Mouse (Mus musculus): Measurements from ENCODE around the gene Riox2. TPM values are rescaled to one million over a fixed set of nuclear protein-coding genes. Genes with fewer than 3 reads are reported as not detected.

Riox2 gene
- polyA plus RNA-seq, 1 experiment = not detected

DNA sequence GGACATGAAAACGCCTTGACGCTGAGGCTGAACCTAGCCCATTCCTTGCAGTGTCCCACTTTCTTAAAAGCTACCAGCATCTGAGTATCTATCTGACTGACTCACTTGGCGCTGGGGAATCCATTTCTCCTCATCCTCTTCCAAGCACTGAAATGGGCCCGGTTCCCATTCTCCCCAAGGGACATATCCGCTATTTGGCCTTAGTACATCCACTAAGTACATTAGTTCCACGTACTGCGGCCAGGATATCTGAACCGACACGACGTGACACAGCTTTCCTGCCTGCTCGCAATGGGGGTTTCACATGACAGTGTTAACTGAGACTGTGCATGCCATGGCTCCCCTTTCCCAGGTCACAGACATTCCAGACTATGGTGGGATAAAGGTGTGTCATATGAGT lies 62.8 kb downstream of the Riox2 start:
- TF ChIP-seq CTCF (IDR thresholded peaks at IDR 0.05; ENCODE audit: insufficient read depth, low read depth, low read length) = no peak
- no peak for TF ChIP-seq POLR2A (IDR thresholded peaks at IDR 0.05; ENCODE audit: insufficient read depth, low read depth, low read length)
- WGBS = 96% methylated on average over 11 of the region's 11 CpGs
- no peaks in the 10 kb centered on the region for H3K4me1 ChIP-seq (ENCODE audit: control insufficient read depth, insufficient read depth, low read length)

DNA sequence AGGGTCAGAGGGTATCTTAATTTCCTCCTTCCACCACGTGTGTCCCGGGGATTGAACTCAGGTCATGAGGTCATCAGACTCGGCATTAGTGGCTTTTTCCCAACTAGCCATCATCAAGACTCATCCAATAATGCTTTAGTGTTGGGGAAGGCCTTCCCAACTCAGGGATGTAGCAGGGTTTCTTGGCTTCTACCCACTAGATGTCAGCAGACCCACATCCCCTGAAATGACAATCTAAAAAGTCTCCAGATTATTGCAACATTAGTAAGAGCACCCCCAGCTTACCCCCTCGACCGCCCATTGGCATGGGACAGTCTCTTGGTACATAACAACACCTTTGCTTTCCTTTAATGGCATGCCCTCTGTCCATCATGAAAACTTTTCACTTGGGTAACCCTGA lies 64.1 kb downstream of the Riox2 start:
- Histone ChIP-seq H3K27ac (ENCODE audit: insufficient read depth, low read depth, low read length) (no peak overlapping the region), H3K4me3 (ENCODE audit: insufficient read depth, low read depth, low read length) (no peak overlapping the region), H3K4me1 (ENCODE audit: control insufficient read depth, insufficient read depth, low read length) (no peaks in the 10 kb centered on the region)
- WGBS = 86% methylated on average over 5 of the region's 5 CpGs
- TF ChIP-seq CTCF (IDR thresholded peaks at IDR 0.05; ENCODE audit: insufficient read depth, low read depth, low read length) (no peak), POLR2A (IDR thresholded peaks at IDR 0.05; ENCODE audit: insufficient read depth, low read depth, low read length) (no peak)

More for the DNA sequence above, 62.8 kb downstream of the Riox2 start:
- H3K27ac ChIP-seq (ENCODE audit: insufficient read depth, low read depth, low read length) = no peak overlapping the region
- no peak overlapping the region for H3K4me3 ChIP-seq (ENCODE audit: insufficient read depth, low read depth, low read length)

DNA sequence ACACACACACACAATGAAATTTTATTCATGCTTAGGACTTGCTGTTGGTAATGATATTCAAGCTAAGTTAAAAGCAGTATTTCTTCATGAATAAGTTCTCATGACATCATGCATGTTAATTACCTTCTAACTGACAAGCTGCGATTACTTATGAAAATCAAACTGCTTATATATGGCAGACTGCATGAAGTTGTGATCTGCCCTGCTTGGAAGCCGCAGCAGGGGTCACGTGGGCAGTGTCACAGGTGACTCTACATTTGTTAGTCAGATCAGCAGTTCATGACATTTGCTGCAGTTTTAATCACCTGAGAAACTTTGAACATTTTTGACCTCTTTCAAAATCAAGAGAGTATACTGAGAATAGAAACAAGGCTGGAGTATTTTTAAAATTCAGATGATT lies 69.4 kb downstream of the Riox2 start:
- TF ChIP-seq POLR2A (IDR thresholded peaks at IDR 0.05; ENCODE audit: insufficient read depth, low read depth, low read length) = no peak
- TF ChIP-seq CTCF (IDR thresholded peaks at IDR 0.05; ENCODE audit: insufficient read depth, low read depth, low read length) = no peak
- no peaks in the 10 kb centered on the region for H3K4me1 ChIP-seq (ENCODE audit: control insufficient read depth, insufficient read depth, low read length)
- no peak overlapping the region for H3K27ac ChIP-seq (ENCODE audit: insufficient read depth, low read depth, low read length)
- WGBS = 78% methylated on average over 3 of the region's 3 CpGs
- no peak overlapping the region for H3K4me3 ChIP-seq (ENCODE audit: insufficient read depth, low read depth, low read length)

DNA sequence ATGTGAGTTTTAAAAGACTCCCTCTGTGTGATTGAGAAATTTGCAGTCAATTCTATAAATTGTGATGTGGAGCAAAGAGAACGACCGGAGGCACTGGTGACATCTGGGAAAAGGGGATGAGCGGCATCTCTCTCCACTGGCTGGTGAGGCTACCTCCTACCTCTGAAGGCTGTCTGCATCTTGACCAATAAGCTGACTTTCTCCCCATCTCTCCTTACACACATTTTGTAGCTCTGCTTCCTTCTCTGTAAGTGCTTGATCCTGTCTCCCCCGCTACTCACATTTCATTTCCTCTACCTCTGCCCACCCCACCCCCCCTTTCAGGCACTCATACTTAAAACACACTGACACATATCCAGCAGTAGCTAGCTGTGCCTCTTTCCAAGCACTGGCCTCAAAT lies 69.8 kb downstream of the Riox2 start:
- no peaks in the 10 kb centered on the region for H3K4me1 ChIP-seq (ENCODE audit: control insufficient read depth, insufficient read depth, low read length)
- H3K27ac ChIP-seq (ENCODE audit: insufficient read depth, low read depth, low read length) = no peak overlapping the region
- H3K4me3 ChIP-seq (ENCODE audit: insufficient read depth, low read depth, low read length) = no peak overlapping the region
- no peak for TF ChIP-seq CTCF (IDR thresholded peaks at IDR 0.05; ENCODE audit: insufficient read depth, low read depth, low read length)
- no peak for TF ChIP-seq POLR2A (IDR thresholded peaks at IDR 0.05; ENCODE audit: insufficient read depth, low read depth, low read length)
- 91% methylated on average over 4 of the region's 4 CpGs for WGBS

Other genes starting within 250 kb of the Riox2 start
- gene Olfr201, start 199.1 kb upstream of the Riox2 start, polyA plus RNA-seq (2012; ENCODE audit: insufficient read depth, insufficient read length, low replicate concordance, missing spikeins) = not detected in 2 replicates
- gene Olfr202, start 185.0 kb upstream of the Riox2 start, polyA plus RNA-seq (2012; ENCODE audit: insufficient read depth, insufficient read length, low replicate concordance, missing spikeins) = not detected in 2 replicates
- gene Olfr203, start 172.9 kb upstream of the Riox2 start, polyA plus RNA-seq (2012; ENCODE audit: insufficient read depth, insufficient read length, low replicate concordance, missing spikeins) = not detected in 2 replicates
- not detected in 2 replicates for gene Olfr204, start 153.5 kb upstream of the Riox2 start, polyA plus RNA-seq (2012; ENCODE audit: insufficient read depth, insufficient read length, low replicate concordance, missing spikeins)
- not detected in 2 replicates for gene Olfr205, start 140.6 kb upstream of the Riox2 start, polyA plus RNA-seq (2012; ENCODE audit: insufficient read depth, insufficient read length, low replicate concordance, missing spikeins)
- gene Olfr206, start 122.5 kb upstream of the Riox2 start, polyA plus RNA-seq (2012; ENCODE audit: insufficient read depth, insufficient read length, low replicate concordance, missing spikeins) = not detected in 2 replicates
- not detected in 2 replicates for gene Olfr209, start 107.8 kb upstream of the Riox2 start, polyA plus RNA-seq (2012; ENCODE audit: insufficient read depth, insufficient read length, low replicate concordance, missing spikeins)
- not detected in 2 replicates for gene Gabrr3, start 64.4 kb upstream of the Riox2 start, polyA plus RNA-seq (2012; ENCODE audit: insufficient read depth, insufficient read length, low replicate concordance, missing spikeins)
- gene Crybg3, start 129.2 kb downstream of the Riox2 start, polyA plus RNA-seq (2012; ENCODE audit: insufficient read depth, insufficient read length, low replicate concordance, missing spikeins) = not detected in 2 replicates
- gene Arl6, start 167.6 kb downstream of the Riox2 start, polyA plus RNA-seq (2012; ENCODE audit: insufficient read depth, insufficient read length, low replicate concordance, missing spikeins) = not detected in 2 replicates